Mouse (Mus musculus) testis, adult 2 months (tissue): Measurements from ENCODE around the gene Plp1. TPM values are rescaled to one million over a fixed set of nuclear protein-coding genes. Genes with fewer than 3 reads are reported as not detected.

ENCODE experiments used
- H3K27ac ChIP-seq: fragments of 200-500 bp; 2 replicates; pipeline ENCODE4 v1.5.1; 2012; ENCODE audit warnings: low read depth, low read length; ENCODE audit not compliant: control insufficient read depth, insufficient read depth
- H3K27me3 ChIP-seq: fragments of 200-500 bp; 2 replicates; pipeline ENCODE4 v1.6.1; 2012; ENCODE audit warnings: mild to moderate bottlenecking, low read length, moderate library complexity; ENCODE audit not compliant: control insufficient read depth, insufficient read depth
- H3K36me3 ChIP-seq: fragments of 200-500 bp; 2 replicates; pipeline ENCODE4 v1.6.1; 2012; ENCODE audit warnings: mild to moderate bottlenecking, low read length; ENCODE audit not compliant: control insufficient read depth, insufficient read depth
- H3K4me1 ChIP-seq: fragments of 200-500 bp; 2 replicates; pipeline ENCODE4 v1.6.1; 2012; ENCODE audit warnings: low read length; ENCODE audit not compliant: control insufficient read depth, insufficient read depth
- H3K4me3 ChIP-seq: fragments of 200-500 bp; 2 replicates; pipeline ENCODE4 v1.5.1; 2012; ENCODE audit warnings: low read depth, mild to moderate bottlenecking, low read length, moderate library complexity, mixed read lengths; ENCODE audit not compliant: control insufficient read depth
- CTCF ChIP-seq: fragments of 200-500 bp; IDR thresholded peaks from 2 replicates; pipeline ENCODE4 v1.5.1; 2012; ENCODE audit warnings: low read depth, mild to moderate bottlenecking, inconsistent platforms, low read length, moderate library complexity; ENCODE audit not compliant: control insufficient read depth, insufficient read depth, insufficient replicate concordance
- POLR2A ChIP-seq: fragments of 200-500 bp; IDR thresholded peaks from 2 replicates; pipeline ENCODE4 v1.6.1; 2012; ENCODE audit warnings: low read depth, mild to moderate bottlenecking, inconsistent platforms, low read length, moderate library complexity; ENCODE audit not compliant: control insufficient read depth
- polyA plus RNA-seq: library from polyadenylated mRNA; depleted of rRNA; stranded (reverse); fragments of >200 nt; gene quantifications from 2 replicates; pipeline ENCODE4 v1.2.3, GENCODE M21; 2012; rRNA removed

Gene Plp1
- polyA plus RNA-seq, 1 experiment: 15.6 TPM

DNA sequence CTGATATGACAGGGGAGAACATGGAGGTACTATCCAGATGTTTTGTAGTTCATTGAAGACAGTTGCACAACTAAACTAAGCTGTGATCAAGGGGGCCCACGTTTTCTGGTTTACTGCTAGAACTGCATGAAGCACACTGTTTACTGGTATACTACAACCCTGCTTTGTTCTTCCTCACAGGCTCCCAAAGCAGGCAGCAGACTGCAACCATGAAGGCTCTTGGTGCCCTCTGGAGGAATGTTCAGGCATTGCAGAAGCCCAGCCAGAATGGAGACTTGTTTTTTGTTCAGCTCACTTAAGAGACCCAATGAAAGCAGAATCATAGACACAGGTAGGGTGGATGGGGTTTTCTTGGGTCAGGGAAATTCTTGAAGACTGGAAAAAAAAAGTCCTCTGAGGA, 2.2 kb upstream of the Plp1 start:
- H3K27me3 ChIP-seq: no peaks in the 10 kb centered on the region
- peak; percentile 51; the same call in 1 of the 2 replicates for TF ChIP-seq CTCF
- TF ChIP-seq POLR2A: no peak

DNA sequence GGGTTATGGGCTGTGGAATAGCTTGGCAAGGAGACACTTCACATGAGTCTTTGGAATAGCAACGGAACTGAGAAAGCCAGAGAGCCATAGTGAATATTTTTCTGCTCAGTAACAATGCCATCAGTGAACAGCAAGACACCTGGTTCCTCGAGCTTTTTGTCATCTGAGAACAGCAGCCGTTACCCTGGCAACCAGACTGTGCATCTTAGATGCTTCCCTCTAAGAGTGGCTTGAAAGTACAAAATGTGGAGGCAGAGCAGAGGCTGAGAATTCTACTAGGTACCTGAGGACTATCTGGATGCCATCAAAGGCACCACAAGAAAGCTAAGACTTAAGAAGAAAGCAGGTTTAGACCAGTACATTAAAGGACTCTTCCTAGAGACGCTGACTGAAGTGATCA, 2.5 kb downstream of the Plp1 start:
- TF ChIP-seq CTCF (no peak), POLR2A (no peak)
- Histone ChIP-seq H3K4me3 (no peak overlapping the region), H3K27ac (no peak overlapping the region), H3K36me3 (no peaks in the 10 kb centered on the region), H3K27me3 (no peaks in the 10 kb centered on the region), H3K4me1 (no peaks in the 10 kb centered on the region)

More for the DNA sequence above, 2.2 kb upstream of the Plp1 start:
- Histone ChIP-seq H3K4me1 (peaks cover 2% of the 10 kb centered on the region; the same call in 1 of the 2 replicates), H3K4me3 (no peak overlapping the region), H3K27ac (0 out of 2 replicates have a peak overlapping the region, but pooled peaks have one; percentile 49), H3K36me3 (no peaks in the 10 kb centered on the region)

DNA sequence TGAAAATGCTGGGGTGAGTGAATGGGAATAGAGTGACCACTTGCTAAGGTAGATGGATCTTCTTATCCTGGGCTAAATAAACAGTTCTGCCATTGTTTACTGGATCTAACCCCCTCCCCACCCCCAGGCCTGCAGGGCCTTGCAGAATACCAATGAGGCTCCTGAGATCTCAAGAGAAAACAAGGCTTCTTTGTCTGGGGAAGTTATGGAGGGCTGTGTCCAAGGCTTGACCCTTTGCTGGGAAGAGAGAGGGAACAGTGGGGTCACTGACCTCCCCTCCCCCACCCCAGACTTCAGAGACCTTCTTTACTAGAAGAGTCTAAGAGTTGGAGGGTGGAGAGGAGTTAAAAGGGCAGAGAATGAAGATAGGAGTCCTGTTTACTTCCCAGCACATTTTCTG, 6.1 kb downstream of the Plp1 start:
- H3K36me3 ChIP-seq: no peaks in the 10 kb centered on the region
- no peaks in the 10 kb centered on the region for H3K27me3 ChIP-seq
- H3K27ac ChIP-seq: no peak overlapping the region
- TF ChIP-seq CTCF (no peak), POLR2A (no peak)
- H3K4me1 ChIP-seq: no peaks in the 10 kb centered on the region
- H3K4me3 ChIP-seq: no peak overlapping the region

DNA sequence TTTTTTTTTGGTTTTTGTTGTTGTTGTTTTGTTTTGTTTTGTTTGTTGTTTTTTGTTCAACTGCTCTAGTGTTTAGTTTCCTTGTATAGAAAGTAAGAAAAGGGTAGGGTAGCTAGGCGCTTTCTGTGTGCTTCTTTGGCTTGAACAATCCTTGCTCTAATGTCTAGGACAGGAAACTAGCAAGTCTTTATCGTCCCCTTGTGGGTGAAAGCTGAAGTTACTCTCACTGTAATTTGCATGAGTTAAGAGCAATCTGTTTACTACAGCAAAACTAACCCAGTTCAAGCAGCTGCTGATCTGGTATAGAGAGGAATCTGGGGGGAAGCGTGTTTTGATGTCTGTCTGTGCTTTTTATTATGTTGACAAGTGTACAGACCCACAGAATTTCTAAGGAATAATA, 27.8 kb downstream of the Plp1 start:
- H3K36me3 ChIP-seq: no peaks in the 10 kb centered on the region
- H3K4me1 ChIP-seq: no peaks in the 10 kb centered on the region
- H3K27me3 ChIP-seq: no peaks in the 10 kb centered on the region
- no peak overlapping the region for H3K4me3 ChIP-seq
- H3K27ac ChIP-seq: no peak overlapping the region
- no peak for TF ChIP-seq CTCF
- TF ChIP-seq POLR2A: no peak

DNA sequence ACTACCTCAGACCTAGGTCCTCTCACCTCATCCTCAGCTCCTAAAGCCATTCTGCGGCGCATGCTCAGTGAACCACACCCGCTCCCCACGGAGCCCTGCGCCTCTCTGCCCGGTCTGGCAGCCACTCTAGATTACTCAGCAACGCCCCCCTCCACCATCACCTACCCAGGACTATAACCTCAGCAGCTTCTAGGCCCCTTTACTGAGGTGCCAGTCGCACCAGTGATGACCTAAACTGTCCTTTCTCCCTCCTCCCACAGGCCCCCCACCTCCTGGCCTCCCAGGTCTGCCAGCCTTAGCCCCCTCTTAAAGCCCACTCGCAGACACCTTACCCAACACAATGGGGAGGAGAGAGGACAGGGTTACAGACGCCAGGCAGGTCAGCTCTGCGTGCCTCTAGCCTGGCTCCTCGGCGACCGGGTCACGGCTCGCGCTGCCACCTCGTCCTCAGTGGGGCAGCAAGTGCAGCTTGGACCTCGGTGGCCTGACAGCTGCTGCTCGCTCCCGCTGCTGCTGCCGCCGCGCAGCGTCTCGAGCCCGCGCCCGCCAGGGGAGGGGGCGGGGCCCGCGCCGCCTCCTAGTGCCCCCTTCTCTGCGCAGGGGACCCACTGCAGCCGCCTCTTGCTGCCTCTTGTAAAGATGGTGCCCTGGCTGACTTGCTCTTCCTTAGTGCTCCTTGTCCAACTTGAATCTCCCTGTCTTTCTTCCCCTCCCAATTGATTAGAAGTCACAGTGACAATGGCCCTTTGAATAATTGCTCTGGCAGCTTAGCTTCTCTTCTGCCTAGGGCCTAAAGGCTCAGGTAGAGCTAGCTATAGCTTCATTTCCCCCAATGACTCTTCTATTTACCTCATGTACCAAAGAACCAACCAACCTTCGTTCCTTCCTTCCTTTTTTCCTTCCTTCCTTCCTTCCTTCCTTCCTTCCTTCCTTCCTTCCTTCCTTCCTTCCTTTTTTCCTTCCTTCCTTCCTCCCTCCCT, 45.9 kb downstream of the Plp1 start, which contains the start of gene Rab9b:
Gene Rab9b, minus strand, starts transcription at position 695 of the 980 bp plus-strand sequence.
- Histone ChIP-seq H3K4me3 (peak within 1 kb of the TSS; percentile 86), H3K27ac (peak within 1 kb of the TSS; percentile 46), H3K4me1 (no peaks in the 10 kb centered on the region), H3K36me3 (no peaks in the 10 kb centered on the region), H3K27me3 (no peaks in the 10 kb centered on the region)
- TF ChIP-seq CTCF (no peak), POLR2A (no peak)

Other genes starting within 250 kb of the Plp1 start
- gene Tceal3, start 231.8 kb upstream of the Plp1 start, polyA plus RNA-seq: 2.4 and 2.6 TPM in 2 replicates
- gene Tceal1, start 114.7 kb upstream of the Plp1 start, polyA plus RNA-seq: 1.0 and 1.3 TPM in 2 replicates
- 20.4 and 22.6 TPM in 2 replicates for gene Morf4l2, start 79.0 kb upstream of the Plp1 start, polyA plus RNA-seq
- 0.05 TPM in 1 of 2 replicates, not detected in the other for gene Glra4, start 42.5 kb upstream of the Plp1 start, polyA plus RNA-seq
- gene Rab9b, start 46.1 kb downstream of the Plp1 start, polyA plus RNA-seq: 0.23 and 0.43 TPM in 2 replicates
- gene H2bfm, start 104.7 kb downstream of the Plp1 start, polyA plus RNA-seq: 0.72 and 0.91 TPM in 2 replicates
- 15.3 and 21.9 TPM in 2 replicates for gene Tmsb15b2, start 152.8 kb downstream of the Plp1 start, polyA plus RNA-seq
- gene Tmsb15l, start 154.2 kb downstream of the Plp1 start, polyA plus RNA-seq: 4.9 and 6.7 TPM in 2 replicates
- gene Tmsb15b1, start 154.2 kb downstream of the Plp1 start, polyA plus RNA-seq: 9.9 and 22.9 TPM in 2 replicates
- gene Zcchc18, start 170.5 kb downstream of the Plp1 start, polyA plus RNA-seq: 1.4 and 2.1 TPM in 2 replicates
- gene Slc25a53, start 215.6 kb downstream of the Plp1 start, polyA plus RNA-seq: 3.6 and 4.2 TPM in 2 replicates
- 0.20 TPM in 2 replicates for gene Fam199x, start 226.9 kb downstream of the Plp1 start, polyA plus RNA-seq